Mouse (Mus musculus) adrenal gland, postnatal 10 days (tissue): ENCODE results near the gene Tnfsf15. TPM values are rescaled to one million over a fixed set of nuclear protein-coding genes. Genes with fewer than 3 reads are reported as not detected.

Experiments
- DNase-seq: peaks from one replicate; pipeline ENCODE4 v3.0.0; 2021; ENCODE audit warnings: mixed read lengths
- long read RNA-seq, 2 experiments: library from polyadenylated mRNA; stranded (forward); transcript quantifications; one replicate each; pipeline ENCODE4 v2.0.0; 2021
- total RNA-seq, 2 experiments: library from RNA; stranded (reverse); gene quantifications; 2 replicates each; pipeline ENCODE4 v1.2.3; 2021

Tnfsf15 gene
- total RNA-seq, result under 1 TPM; 0.21 to 0.33 TPM
- long read RNA-seq, experiment 1, result 0 reads
- long read RNA-seq, experiment 2, result 0 reads

GRCm38 (mm10) chr4:63744693-63745171 is at the start of gene Tnfsf15:
Tnfsf15 (minus strand) TSS chr4:63745113.
- DNase-seq, result peak; percentile 72

GRCm38 (mm10) chr4:63792328-63792727 is 47.4 kb upstream of the Tnfsf15 start:
- DNase-seq, result no peak

DNA sequence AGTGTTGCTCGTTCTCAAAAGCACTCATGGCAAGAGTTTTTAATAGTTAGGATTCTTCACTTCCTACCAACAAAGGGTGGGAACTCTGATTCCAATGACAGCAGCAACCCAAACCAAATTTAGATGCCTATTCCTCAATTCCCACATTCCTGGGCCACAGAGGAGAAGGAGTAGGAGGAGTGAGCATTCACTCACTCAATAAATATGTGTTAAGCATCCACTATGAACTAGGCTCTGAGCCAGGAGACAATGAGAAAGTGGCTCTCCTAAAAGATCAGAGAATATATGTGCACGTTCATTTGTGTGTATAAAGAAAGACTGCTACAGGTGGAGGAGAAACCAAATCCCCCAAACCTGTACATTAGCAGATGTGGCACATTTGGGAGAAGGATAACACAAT is 40.6 kb upstream of the Tnfsf15 start:
- DNase-seq, result no peak

DNA sequence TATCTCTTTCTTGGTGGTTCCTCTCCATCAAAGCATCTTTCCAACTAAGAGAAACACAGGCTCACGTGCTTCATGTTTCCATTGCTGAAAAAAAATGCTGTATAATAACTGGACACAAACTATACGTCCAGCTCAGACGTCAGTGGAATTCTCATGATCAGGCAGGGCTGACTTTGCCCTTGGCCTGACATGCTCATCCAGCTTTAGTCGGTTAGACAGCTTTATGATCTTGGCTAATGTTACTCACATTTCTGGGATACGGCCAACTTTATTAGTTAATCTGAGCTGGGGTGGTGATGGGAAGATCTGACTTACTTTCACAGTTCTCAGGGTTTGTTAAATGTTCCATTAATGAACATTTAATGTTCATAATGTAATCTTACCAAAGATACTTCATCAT is 38.9 kb upstream of the Tnfsf15 start:
- peak; percentile 4 for DNase-seq

GRCm38 (mm10) chr4:63782970-63783613 is 38.2 kb upstream of the Tnfsf15 start:
- DNase-seq, result no peak

GRCm38 (mm10) chr4:63777223-63777622 is 32.3 kb upstream of the Tnfsf15 start:
- DNase-seq, result no peak

GRCm38 (mm10) chr4:63773306-63774090 is 28.6 kb upstream of the Tnfsf15 start:
- DNase-seq, result peak; percentile 9

- DNase-seq, result no peak
These were observed 27.6 kb upstream of the Tnfsf15 start for GRCm38 (mm10) chr4:63772514-63772913.

GRCm38 (mm10) chr4:63771291-63771690 is 26.4 kb upstream of the Tnfsf15 start:
- no peak for DNase-seq

- no peak for DNase-seq
These were observed 24.2 kb upstream of the Tnfsf15 start for GRCm38 (mm10) chr4:63769161-63769560.

DNA sequence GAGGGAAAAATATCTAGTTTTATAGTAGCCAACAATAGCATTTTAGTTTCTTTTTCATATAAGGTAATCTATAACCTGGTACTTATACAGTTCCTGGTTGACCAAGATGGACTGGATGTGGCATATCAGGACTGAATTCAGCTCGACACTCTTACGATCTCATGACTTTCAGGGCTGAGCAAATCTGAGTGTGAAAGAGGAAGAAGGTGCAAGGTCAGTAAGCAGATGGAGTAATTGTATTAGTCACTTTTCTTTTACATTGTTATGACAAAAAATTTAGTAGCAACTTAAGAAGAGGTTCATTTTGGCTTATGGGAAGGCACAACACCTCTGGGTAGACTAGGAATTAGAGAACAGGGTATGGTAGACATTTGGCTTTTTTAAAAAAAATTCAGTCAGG is 20.1 kb upstream of the Tnfsf15 start:
- DNase-seq, result no peak

GRCm38 (mm10) chr4:63759931-63760330 is 15.0 kb upstream of the Tnfsf15 start:
- DNase-seq, result no peak

- DNase-seq, result no peak
These were observed 12.7 kb upstream of the Tnfsf15 start for GRCm38 (mm10) chr4:63757527-63758154.

DNA sequence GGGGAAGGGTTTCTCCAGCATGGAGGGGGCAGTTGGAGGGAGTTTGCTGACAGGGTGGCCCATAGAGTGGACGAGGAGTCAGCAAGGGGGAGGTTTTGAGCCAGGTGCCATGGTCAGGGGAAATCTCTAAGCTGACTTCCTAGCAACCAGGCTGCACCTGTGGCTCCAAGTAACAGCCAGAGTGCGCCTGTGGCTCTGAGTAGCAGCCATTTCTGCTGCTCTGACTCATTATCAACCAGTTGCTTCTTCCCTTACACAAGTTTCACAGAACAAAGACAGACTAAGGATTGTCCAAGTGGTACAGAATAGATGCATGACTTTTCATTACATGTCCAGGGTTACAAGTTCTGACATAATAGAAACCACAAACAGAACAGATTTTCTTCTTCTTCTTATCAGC is 11.2 kb upstream of the Tnfsf15 start:
- DNase-seq, result no peak

- DNase-seq, result no peak
These were observed 9.6 kb upstream of the Tnfsf15 start for GRCm38 (mm10) chr4:63754467-63755020.

DNA sequence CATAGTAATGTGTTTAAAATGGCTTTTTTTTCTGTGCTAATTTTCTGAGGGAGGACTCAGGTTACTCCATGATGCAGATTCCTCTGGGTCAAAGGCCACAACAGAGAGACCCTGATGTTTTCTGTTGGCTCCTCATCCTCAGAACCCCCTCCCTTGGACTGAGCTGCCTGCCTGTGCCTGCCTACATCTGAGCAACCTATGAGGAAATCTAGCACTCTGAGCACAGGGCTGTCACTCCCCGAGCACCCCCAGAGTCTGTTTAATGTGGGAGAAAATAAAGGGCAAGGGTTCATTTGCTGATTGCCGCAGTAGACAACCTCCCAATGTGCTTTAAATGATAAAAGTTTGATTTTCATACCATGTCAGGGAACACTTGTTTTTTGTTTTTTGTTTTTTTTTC is 8.9 kb upstream of the Tnfsf15 start:
- no peak for DNase-seq

DNA sequence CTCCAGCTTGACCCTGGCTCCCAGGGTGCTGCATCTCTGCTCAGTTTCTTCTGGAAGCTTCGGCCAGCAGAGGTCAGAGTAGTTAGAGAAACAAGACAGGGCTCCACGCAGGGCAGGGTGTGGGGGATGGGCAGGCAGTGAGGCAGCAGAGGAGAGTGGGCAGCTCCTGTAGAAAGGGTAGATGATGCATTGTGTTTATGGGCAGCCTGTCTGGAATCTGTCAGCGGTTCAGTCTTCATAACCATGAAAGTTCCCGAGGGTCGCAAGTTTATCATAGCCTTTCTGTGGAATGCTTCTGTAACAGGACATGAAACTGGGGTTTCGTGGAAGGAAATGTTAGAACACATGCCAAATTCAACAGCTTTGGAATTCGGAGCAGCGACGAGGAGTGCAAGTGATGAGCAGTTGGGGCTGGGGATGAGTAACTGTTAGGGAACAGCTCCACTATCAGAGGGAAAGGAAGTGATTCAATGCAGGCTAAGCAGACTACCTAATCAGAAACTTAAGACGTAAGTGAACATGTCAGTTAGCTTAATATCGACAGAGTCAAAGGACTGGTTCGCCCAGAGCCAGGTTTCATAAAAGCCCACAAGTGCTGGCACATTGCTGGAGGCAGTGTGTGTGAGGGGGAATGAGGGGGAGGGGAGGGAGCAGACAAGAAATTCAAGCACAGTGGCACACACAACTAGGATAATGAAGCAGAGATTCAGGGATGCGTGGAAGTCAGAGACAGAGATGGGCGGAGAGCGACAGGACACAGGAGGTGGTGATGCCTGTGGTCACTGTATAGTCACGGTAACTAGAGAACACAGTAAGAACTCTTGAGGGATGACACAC is 8.0 kb upstream of the Tnfsf15 start:
- peak; percentile 66 for DNase-seq

- no peak for DNase-seq
These were observed 3.3 kb upstream of the Tnfsf15 start for GRCm38 (mm10) chr4:63748061-63748730.

GRCm38 (mm10) chr4:63745271-63745670 is 358 bp upstream of the Tnfsf15 start:
- DNase-seq, result no peak

GRCm38 (mm10) chr4:63743660-63744059 is 1.3 kb downstream of the Tnfsf15 start:
- no peak for DNase-seq

DNA sequence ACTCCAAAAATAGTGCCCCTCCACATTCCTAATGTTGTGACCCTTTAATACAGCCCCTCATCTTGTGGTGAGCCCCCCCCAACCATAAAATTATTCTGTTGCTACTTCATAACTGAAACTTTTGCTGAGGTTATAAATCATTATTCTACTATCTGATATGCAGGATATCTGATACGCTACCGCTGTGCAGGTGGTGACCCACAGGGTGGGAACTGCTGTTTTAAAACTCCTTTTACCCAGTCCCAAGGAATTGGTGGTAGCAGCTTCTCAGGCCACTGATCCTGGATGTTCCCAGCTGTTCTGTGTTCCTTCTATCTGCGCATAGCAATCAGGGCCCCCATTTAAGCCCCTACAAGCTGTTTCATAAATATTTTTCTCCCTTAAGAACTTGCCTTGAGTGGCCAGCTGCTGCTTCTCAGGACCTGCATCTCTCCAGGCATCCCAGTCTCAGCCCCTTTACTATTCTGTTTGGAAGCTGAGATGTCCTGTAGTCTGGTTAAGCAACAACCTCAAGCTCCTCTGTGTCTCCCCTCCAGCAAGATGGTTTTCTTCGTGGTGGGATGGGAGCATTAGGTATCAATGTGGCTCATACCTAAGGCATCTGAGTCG is 2.0 kb downstream of the Tnfsf15 start:
- no peak for DNase-seq
